Mouse (Mus musculus): ENCODE measurements at regions not wholly inside any gene's neighbourhood (a gene's known extent, or its start where the extent isn't known, plus 50 kb on each side); places are given as distances from the start of the nearest gene placed in this dataset.

GRCm38 (mm10) chr12:32735224-32735623, 84.1 kb upstream of the Nampt start:
- DNase-seq (ENCODE audit: low spot score): no peak

GRCm38 (mm10) chr12:32741465-32741864, 77.9 kb upstream of the Nampt start:
- DNase-seq (ENCODE audit: low spot score): no peak

GRCm38 (mm10) chr12:32757441-32758119, 61.8 kb upstream of the Nampt start:
- no peak for DNase-seq (ENCODE audit: low spot score)

GRCm38 (mm10) chr12:32758150-32758549, 61.2 kb upstream of the Nampt start:
- DNase-seq (ENCODE audit: low spot score): no peak

- no peak for DNase-seq (ENCODE audit: low spot score)
Measured at GRCm38 (mm10) chr12:32760627-32761026, 58.7 kb upstream of the Nampt start.

- no peak for DNase-seq (ENCODE audit: low spot score)
Measured at GRCm38 (mm10) chr12:32761055-32761454, 58.3 kb upstream of the Nampt start.

- no peak for DNase-seq (ENCODE audit: low spot score)
Measured at GRCm38 (mm10) chr12:32764271-32764670, 55.1 kb upstream of the Nampt start.

- DNase-seq (ENCODE audit: low spot score): no peak
Measured at GRCm38 (mm10) chr12:32764747-32765146, 54.6 kb upstream of the Nampt start.

GRCm38 (mm10) chr12:32765861-32766260, 53.5 kb upstream of the Nampt start:
- DNase-seq (ENCODE audit: low spot score): no peak

- DNase-seq (ENCODE audit: low spot score): no peak
Measured at GRCm38 (mm10) chr12:32766575-32766974, 52.8 kb upstream of the Nampt start.

GRCm38 (mm10) chr12:32767206-32768081, 51.9 kb upstream of the Nampt start:
- DNase-seq (ENCODE audit: low spot score): no peak

GRCm38 (mm10) chr12:32768082-32768743, 51.1 kb upstream of the Nampt start:
- DNase-seq (ENCODE audit: low spot score): peak; percentile 27

- DNase-seq (ENCODE audit: low spot score): no peak
Measured at GRCm38 (mm10) chr12:32768744-32769535, 50.4 kb upstream of the Nampt start.
